Mouse (Mus musculus) limb, embryonic 11.5 days (tissue): Measurements from ENCODE around the gene Gfod1. TPM values are rescaled to one million over a fixed set of nuclear protein-coding genes. Genes with fewer than 3 reads are reported as not detected.

Source experiments
- ATAC-seq: fragments of 200-750 bp; cut with Nextera tagmentation; 2 replicates; pipeline ENCODE4 v1.8.0; 2017; ENCODE audit warnings: low read depth; ENCODE audit not compliant: insufficient number of reproducible peaks, low FRiP score, low TSS enrichment
- DNase-seq: peaks from one replicate; pipeline ENCODE4 v3.0.0-alpha.2; 2015; ENCODE audit warnings: low spot score
- H3K27ac ChIP-seq: fragments of 300-500 bp; sonication (generic); replicated peaks from 2 replicates; pipeline ENCODE4 v1.5.1; 2014; ENCODE audit warnings: low read depth, mild to moderate bottlenecking, low read length
- H3K27me3 ChIP-seq: fragments of 300-500 bp; sonication (generic); 2 replicates; pipeline ENCODE4 v1.6.1; 2014; ENCODE audit warnings: mild to moderate bottlenecking, low read length, mixed read lengths; ENCODE audit not compliant: control insufficient read depth, insufficient read depth
- H3K36me3 ChIP-seq: fragments of 300-500 bp; sonication (generic); 2 replicates; pipeline ENCODE4 v1.6.1; 2014; ENCODE audit warnings: mild to moderate bottlenecking, low read length, moderate library complexity, mixed read lengths; ENCODE audit not compliant: control insufficient read depth, insufficient read depth
- H3K4me1 ChIP-seq: fragments of 300-500 bp; sonication (generic); 2 replicates; pipeline ENCODE4 v1.6.1; 2014; ENCODE audit warnings: low read length, mixed read lengths; ENCODE audit not compliant: control insufficient read depth, insufficient read depth
- H3K4me2 ChIP-seq: fragments of 300-500 bp; sonication (generic); 2 replicates; pipeline ENCODE4 v1.6.1; 2014; ENCODE audit warnings: low read depth, mild to moderate bottlenecking, moderate library complexity; ENCODE audit not compliant: severe bottlenecking
- H3K4me3 ChIP-seq: fragments of 300-500 bp; sonication (generic); 2 replicates; pipeline ENCODE4 v1.5.1; 2014; ENCODE audit warnings: low read depth, low read length
- H3K9ac ChIP-seq: fragments of 300-500 bp; sonication (generic); 2 replicates; pipeline ENCODE4 v1.6.1; 2014; ENCODE audit warnings: mild to moderate bottlenecking, low read length
- H3K9me3 ChIP-seq: fragments of 300-500 bp; sonication (generic); 2 replicates; pipeline ENCODE4 v1.6.1; 2016; ENCODE audit warnings: low read length; ENCODE audit not compliant: control insufficient read depth
- WGBS: fragments of 180-500 bp; shearing (Covaris S2); extraction: QIAGEN DNeasy Blood & Tissue Kit; methylation state at CpG from one replicate; pipeline ENCODE4 v1.1.7; 2014; 5-methylcytosine and 5-hydroxymethylcytosine counted together
- polyA plus RNA-seq: library from polyadenylated mRNA; unstranded; fragments of >200 nt; fragmentation: Nextera tagmentation; extraction: Ambion mirVana; gene quantifications from 2 replicates; pipeline ENCODE4 v1.2.1, GENCODE M21; 2014

Gene Gfod1
- polyA plus RNA-seq, 1 experiment from 2014 or later, result 0.31 TPM

DNA sequence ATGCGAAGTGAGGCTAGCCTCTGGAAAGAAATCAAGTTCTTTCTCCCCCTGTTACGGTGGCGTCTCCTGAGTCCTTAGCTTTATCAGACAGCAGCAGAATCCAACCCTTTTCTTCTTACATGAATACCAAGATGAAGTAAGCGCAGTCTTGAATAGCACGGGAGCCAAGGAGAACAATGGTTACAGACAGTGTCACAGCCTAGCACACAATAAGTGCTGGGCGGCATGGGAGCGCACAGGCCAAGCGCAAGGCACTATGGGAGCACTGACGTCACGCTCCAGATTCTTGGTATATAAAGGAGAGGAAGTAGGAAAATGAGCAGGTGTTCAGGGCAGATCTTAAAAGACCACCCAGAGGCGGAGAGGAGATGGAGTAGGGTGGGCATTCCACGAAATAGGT lies 52.6 kb downstream of the Gfod1 start:
- H3K27ac ChIP-seq, result no peak overlapping the region
- H3K9ac ChIP-seq, result no peak overlapping the region
- no peaks in the 10 kb centered on the region for H3K36me3 ChIP-seq
- H3K27me3 ChIP-seq, result no peaks in the 10 kb centered on the region
- no peaks in the 10 kb centered on the region for H3K4me1 ChIP-seq
- no peak for DNase-seq
- no peak overlapping the region for H3K4me3 ChIP-seq
- H3K9me3 ChIP-seq, result no peaks in the 10 kb centered on the region
- no peak for ATAC-seq
- H3K4me2 ChIP-seq, result no peak overlapping the region
- 93% methylated on average over 12 of the region's 12 CpGs for WGBS

DNA sequence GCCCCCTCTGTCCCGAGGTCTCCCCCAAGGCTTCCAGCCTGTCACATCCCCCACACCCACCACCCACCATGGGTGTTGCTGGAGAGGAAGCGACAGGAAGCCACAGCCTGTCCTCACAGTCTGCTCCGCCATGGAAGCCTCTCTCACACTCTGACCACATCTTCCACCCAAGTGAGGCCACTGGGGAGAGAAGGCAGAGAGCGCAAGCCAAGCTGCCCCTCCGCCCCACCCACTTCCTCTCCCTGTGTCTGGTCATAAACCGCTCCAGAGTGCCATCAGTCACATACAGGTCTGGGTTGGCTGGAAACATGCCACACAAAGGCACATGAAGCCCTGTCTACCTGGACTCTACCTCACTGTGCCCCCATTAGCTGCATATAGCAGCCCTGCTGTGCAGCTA lies 53.3 kb downstream of the Gfod1 start:
- H3K9ac ChIP-seq, result no peak overlapping the region
- ATAC-seq (no peak), DNase-seq (no peak)
- no peak overlapping the region for H3K4me2 ChIP-seq
- H3K4me1 ChIP-seq, result no peaks in the 10 kb centered on the region
- no peaks in the 10 kb centered on the region for H3K36me3 ChIP-seq
- H3K9me3 ChIP-seq, result no peaks in the 10 kb centered on the region
- H3K4me3 ChIP-seq, result no peak overlapping the region
- 79% methylated on average over 6 of the region's 6 CpGs for WGBS
- H3K27me3 ChIP-seq, result no peaks in the 10 kb centered on the region
- no peak overlapping the region for H3K27ac ChIP-seq

DNA sequence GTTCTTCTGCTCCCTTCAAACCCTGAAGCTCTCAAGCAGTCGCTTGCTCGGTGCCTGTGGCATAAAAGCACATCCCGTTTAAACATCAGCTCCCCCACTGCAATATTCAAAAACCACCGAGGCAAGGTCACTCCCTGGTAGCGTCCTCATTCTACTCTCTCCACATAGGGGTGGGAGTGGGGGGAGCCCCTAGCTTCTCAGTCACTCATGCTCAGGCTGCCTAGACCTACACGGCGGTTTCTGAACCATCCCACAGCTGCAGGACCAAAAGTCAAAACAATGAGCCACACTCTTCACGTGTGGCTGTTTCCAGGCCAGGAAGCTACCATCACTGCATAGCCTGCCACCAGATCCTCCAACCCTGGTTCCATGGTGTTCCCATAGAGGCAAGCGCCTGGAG lies 53.9 kb downstream of the Gfod1 start:
- Histone ChIP-seq H3K9me3 (no peaks in the 10 kb centered on the region), H3K4me3 (no peak overlapping the region), H3K27me3 (no peaks in the 10 kb centered on the region), H3K27ac (no peak overlapping the region), H3K9ac (no peak overlapping the region), H3K36me3 (no peaks in the 10 kb centered on the region), H3K4me2 (no peak overlapping the region), H3K4me1 (no peaks in the 10 kb centered on the region)
- no peak for ATAC-seq
- 88% methylated on average over 9 of the region's 9 CpGs for WGBS
- no peak for DNase-seq

DNA sequence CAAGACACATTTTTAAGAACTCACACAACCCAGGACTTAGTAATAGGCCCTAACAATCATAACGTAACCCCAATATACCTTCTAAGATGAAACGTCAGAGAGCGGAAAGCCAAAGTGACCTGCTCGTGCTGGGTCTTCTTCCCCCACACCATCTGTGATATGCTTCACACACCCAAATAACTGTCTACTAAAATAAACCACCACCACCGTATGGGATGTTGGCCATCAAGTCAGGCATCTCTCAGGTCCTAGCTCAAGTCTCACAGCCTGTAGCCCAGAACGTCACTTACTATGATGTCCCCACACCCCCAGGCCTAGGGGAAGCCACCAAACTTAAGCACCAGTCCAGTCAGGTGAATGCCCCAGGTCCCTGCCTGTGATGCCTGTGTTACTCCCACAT lies 55.6 kb downstream of the Gfod1 start:
- Histone ChIP-seq H3K9ac (no peak overlapping the region), H3K4me1 (0 out of 2 replicates have a peak, but pooled peaks cover 2% of the 10 kb centered on the region), H3K9me3 (no peaks in the 10 kb centered on the region), H3K27me3 (no peaks in the 10 kb centered on the region), H3K4me3 (no peak overlapping the region), H3K27ac (no peak overlapping the region), H3K4me2 (no peak overlapping the region), H3K36me3 (no peaks in the 10 kb centered on the region)
- 89% methylated on average over 6 of the region's 6 CpGs for WGBS
- DNase-seq (no peak), ATAC-seq (no peak)

DNA sequence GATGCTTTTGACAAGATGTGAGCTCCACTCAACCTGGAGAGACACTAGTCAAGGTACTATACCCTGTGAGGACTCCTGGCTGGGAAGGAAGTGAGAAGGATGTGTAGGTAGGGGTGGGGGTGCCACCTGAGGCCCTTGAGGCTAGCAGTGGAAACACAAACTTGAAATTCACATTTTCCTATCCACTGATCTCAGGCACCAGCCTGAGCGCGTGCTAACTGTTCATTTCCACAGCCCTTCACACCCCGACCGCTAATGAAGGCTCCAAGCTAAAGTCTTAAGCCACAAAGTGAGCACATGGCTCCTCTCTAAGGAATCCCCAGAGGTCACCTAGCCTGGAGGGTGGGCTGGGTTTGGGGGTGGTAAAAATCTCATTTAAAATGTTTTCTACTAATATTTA lies 57.1 kb downstream of the Gfod1 start:
- no peak overlapping the region for H3K4me2 ChIP-seq
- no peaks in the 10 kb centered on the region for H3K27me3 ChIP-seq
- H3K9me3 ChIP-seq, result no peaks in the 10 kb centered on the region
- no peaks in the 10 kb centered on the region for H3K36me3 ChIP-seq
- H3K27ac ChIP-seq, result no peak overlapping the region
- no peak overlapping the region for H3K9ac ChIP-seq
- 0 out of 2 replicates have a peak, but pooled peaks cover 2% of the 10 kb centered on the region for H3K4me1 ChIP-seq
- 92% methylated on average over 4 of the region's 4 CpGs for WGBS
- no peak overlapping the region for H3K4me3 ChIP-seq
- ATAC-seq (no peak), DNase-seq (no peak)

DNA sequence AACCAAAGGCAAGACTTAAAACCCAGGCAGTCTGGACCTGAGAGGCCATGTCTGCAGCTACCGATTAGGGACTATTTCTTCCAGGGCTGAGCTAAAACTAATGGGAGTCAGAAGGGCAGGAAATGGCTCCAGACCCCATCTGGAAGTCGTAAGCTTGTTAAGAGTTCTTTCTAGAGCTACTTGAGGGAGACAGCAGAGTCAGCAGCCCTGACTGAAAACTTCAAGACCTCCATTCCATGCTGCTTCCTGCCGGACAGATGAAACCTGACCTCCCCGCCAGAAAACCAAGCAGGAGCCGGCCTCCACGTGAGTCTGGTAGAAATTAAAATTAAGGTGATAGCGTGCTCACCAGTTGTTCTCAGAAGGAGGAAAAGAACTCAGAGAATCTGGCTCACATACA lies 60.2 kb downstream of the Gfod1 start:
- Histone ChIP-seq H3K9me3 (no peaks in the 10 kb centered on the region), H3K4me1 (0 out of 2 replicates have a peak, but pooled peaks cover 2% of the 10 kb centered on the region), H3K9ac (no peak overlapping the region), H3K27me3 (no peaks in the 10 kb centered on the region), H3K4me3 (no peak overlapping the region), H3K27ac (peak overlapping the region; percentile 0; the same call in 1 of the 2 replicates), H3K36me3 (no peaks in the 10 kb centered on the region), H3K4me2 (no peak overlapping the region)
- 9% methylated on average over 7 of the region's 7 CpGs for WGBS
- DNase-seq (peak; percentile 57), ATAC-seq (no peak)

DNA sequence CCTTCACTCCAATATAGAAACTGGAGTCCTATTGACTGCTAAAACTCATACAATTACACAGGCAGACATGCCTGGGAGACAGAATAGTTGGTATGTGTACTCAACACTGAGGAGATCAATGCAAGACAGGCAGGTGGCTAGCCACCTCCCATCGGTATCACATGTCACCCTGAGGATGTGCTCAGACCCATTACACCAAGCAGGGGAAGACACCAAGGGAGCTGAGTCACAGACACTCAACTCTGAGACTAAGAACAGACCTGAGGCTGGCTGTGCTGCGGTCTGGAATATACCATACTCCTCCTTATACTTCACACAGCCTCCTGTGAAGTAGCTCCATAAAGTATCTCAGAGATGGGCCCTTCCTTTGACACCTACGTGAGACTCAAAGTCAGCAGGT lies 60.7 kb downstream of the Gfod1 start:
- no peaks in the 10 kb centered on the region for H3K27me3 ChIP-seq
- H3K4me3 ChIP-seq, result no peak overlapping the region
- H3K4me1 ChIP-seq, result 0 out of 2 replicates have a peak, but pooled peaks cover 2% of the 10 kb centered on the region
- no peaks in the 10 kb centered on the region for H3K36me3 ChIP-seq
- 88% methylated on average over 3 of the region's 3 CpGs for WGBS
- no peak overlapping the region for H3K27ac ChIP-seq
- ATAC-seq, result no peak
- DNase-seq, result no peak
- H3K4me2 ChIP-seq, result no peak overlapping the region
- no peaks in the 10 kb centered on the region for H3K9me3 ChIP-seq
- no peak overlapping the region for H3K9ac ChIP-seq

DNA sequence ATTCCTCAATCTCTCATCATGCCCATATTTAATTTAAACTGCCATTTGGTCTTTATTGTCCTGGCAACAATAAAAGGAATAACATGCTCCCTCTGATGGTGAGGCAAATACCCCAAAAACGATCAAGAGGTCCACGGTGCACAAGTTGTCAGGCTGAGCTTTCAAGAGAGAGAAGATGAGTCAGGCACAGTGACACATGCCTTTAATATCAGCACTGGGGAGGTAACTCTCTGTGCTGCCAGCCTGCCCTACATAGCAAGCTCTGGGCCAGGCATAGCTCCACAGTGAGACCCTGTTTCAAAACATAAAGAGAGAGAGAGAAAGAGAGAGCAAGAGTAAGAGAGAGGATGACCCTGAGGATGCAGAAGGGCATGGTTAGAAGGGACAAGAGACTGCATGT lies 62.2 kb downstream of the Gfod1 start:
- Histone ChIP-seq H3K9me3 (no peaks in the 10 kb centered on the region), H3K36me3 (no peaks in the 10 kb centered on the region), H3K27ac (no peak overlapping the region), H3K4me1 (0 out of 2 replicates have a peak, but pooled peaks cover 2% of the 10 kb centered on the region), H3K27me3 (no peaks in the 10 kb centered on the region), H3K4me2 (no peak overlapping the region), H3K9ac (no peak overlapping the region), H3K4me3 (no peak overlapping the region)
- ATAC-seq, result no peak
- WGBS, result 82% methylated on average over 2 of the region's 2 CpGs
- no peak for DNase-seq

DNA sequence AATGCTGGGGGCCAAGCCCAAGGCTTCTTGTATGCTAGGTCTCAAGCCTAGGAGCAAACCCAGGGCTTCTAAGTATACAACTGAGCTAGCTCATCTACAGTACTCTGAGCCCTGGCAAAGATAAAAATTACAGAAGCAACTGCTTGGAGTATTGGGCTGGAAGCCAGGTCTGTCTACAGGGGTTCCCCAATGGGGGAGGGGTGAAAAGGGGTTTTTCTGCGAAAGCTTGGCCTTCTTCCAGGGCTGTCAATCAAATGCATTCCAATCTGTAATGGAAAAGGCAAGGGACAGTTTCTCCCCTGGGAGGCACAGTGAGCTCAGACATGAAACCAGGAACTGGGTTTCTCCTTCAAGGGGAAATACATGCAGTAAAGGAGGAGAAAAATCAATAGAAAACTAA lies 62.9 kb downstream of the Gfod1 start:
- Histone ChIP-seq H3K27me3 (no peaks in the 10 kb centered on the region), H3K4me1 (0 out of 2 replicates have a peak, but pooled peaks cover 2% of the 10 kb centered on the region), H3K27ac (no peak overlapping the region), H3K4me3 (no peak overlapping the region), H3K36me3 (no peaks in the 10 kb centered on the region), H3K9ac (no peak overlapping the region), H3K4me2 (no peak overlapping the region), H3K9me3 (no peaks in the 10 kb centered on the region)
- 59% methylated on average over 1 of the region's 1 CpGs for WGBS
- DNase-seq (no peak), ATAC-seq (no peak)
